In the genomic region with DNA sequence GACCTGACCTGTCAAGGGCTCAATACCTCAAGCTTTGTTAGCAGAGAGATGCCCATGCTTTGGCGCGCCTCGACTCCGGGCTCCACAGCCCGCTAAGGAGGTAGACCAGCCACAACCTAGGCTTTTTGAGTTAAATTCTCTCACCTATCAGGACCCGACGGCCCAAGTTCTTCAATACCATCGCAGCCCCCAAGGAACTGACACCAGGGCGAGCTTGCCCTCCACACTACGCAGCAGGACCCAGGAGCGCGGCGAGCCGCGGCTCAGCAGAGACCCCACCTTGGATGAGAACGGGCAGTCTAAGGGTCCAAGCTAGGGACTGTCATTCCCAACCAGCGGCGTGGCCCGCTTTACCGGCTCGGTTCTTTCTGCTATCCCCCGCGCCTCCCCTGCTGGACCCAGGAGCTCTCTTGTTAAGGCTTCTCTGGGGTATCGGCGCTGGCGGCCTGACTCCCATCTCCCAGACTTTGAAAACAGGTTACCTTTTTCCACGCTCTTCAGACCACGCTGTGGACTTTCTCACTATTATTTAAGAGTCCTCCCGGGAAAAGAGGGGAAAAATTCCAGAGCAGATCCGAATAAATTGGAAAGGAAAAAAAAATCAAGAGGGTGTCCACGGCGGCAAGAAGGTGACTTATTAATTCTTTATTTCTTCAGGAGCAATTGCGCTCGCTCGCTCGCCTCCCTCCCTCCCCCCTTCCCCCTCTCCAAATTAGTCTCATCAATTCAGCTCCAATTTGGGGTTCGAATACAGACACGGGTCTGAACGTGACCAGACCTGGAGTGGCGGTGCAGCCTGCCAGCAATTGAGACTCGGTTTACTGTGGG, we compare ENCODE assay signal across 8 mouse cellular contexts. TPM values are rescaled to one million over a fixed set of nuclear protein-coding genes. Genes with fewer than 3 reads are reported as not detected.
DNase-seq lines count a peak whose midpoint lies in the region; ATAC-seq and TF ChIP-seq lines count a peak whose summit lies in the region.

A gene (minus strand): TSS at position 650 of the 828 bp plus-strand sequence.

- no peaks in the 10 kb centered on the region for H3K9me3 ChIP-seq in heart, embryonic 12.5 days (replicated peaks)
- no peaks in the 10 kb centered on the region for H3K9me3 ChIP-seq in kidney, postnatal 0 days (replicated peaks; ENCODE audit: low read length)
- no peaks in the 10 kb centered on the region for H3K9me3 ChIP-seq in midbrain, embryonic 12.5 days

- H3K4me3 ChIP-seq in left cerebral cortex, adult 2 months, result peak within 1 kb of the TSS; percentile 34
- H3K4me3 ChIP-seq in heart, embryonic 12.5 days, result peak within 1 kb of the TSS; percentile 73
- peak within 1 kb of the TSS; percentile 78 for H3K4me3 ChIP-seq in kidney, postnatal 0 days (replicated peaks; ENCODE audit: low read depth, low read length)
- H3K4me3 ChIP-seq in midbrain, embryonic 12.5 days, result peak within 1 kb of the TSS; percentile 57

- no peaks in the 10 kb centered on the region for H3K36me3 ChIP-seq in heart, embryonic 12.5 days
- no peaks in the 10 kb centered on the region for H3K36me3 ChIP-seq in kidney, postnatal 0 days (ENCODE audit: insufficient read depth, low read length)
- H3K36me3 ChIP-seq in midbrain, embryonic 12.5 days, result no peaks in the 10 kb centered on the region

- intact Hi-C loops in left cerebral cortex, adult 2 months (cut with DNase I), result no loop called here
- intact Hi-C loops in left cerebral cortex, postnatal 36 days (cut with DNase I), result no loop called here

- peak within 1 kb of the TSS; percentile 70; the same call in 1 of the 2 replicates for H3K27ac ChIP-seq in left cerebral cortex, adult 2 months
- H3K27ac ChIP-seq in heart, embryonic 12.5 days (ENCODE audit: poor library complexity, severe bottlenecking), result peak within 1 kb of the TSS; percentile 83
- peak within 1 kb of the TSS; percentile 83 for H3K27ac ChIP-seq in kidney, postnatal 0 days
- H3K27ac ChIP-seq in midbrain, embryonic 12.5 days (replicated peaks), result no peak within 1 kb of the TSS; the same call in 1 of the 2 replicates

- H3K4me1 ChIP-seq in heart, embryonic 12.5 days (replicated peaks), result peaks cover 50% of the 10 kb centered on the region
- peaks cover 28% of the 10 kb centered on the region for H3K4me1 ChIP-seq in kidney, postnatal 0 days (replicated peaks; ENCODE audit: insufficient read depth, low read length)
- H3K4me1 ChIP-seq in midbrain, embryonic 12.5 days, result peaks cover 46% of the 10 kb centered on the region

- peak within 1 kb of the TSS; percentile 90 for H3K9ac ChIP-seq in heart, embryonic 12.5 days
- peak within 1 kb of the TSS; percentile 83 for H3K9ac ChIP-seq in kidney, postnatal 0 days (ENCODE audit: low read depth, low read length)
- H3K9ac ChIP-seq in midbrain, embryonic 12.5 days (replicated peaks), result 0 out of 2 replicates have a peak within 1 kb of the TSS, but pooled peaks have one; percentile 15

- no peak for TF ChIP-seq CTCF in left cerebral cortex, adult 2 months (IDR thresholded peaks at IDR 0.05)
- TF ChIP-seq CTCF in kidney, postnatal 0 days (IDR thresholded peaks at IDR 0.05; ENCODE audit: low read depth), result no peak

- no peak for ATAC-seq in common myeloid progenitor, adult 5-6 weeks (replicated peaks; ENCODE audit: low read depth, poor library complexity, severe bottlenecking)
- no peak for ATAC-seq in heart, embryonic 12.5 days (ENCODE audit: insufficient number of reproducible peaks, low FRiP score)
- ATAC-seq in kidney, postnatal 0 days (replicated peaks; ENCODE audit: low FRiP score, low read depth), result no peak
- no peak for ATAC-seq in midbrain, embryonic 12.5 days (ENCODE audit: low FRiP score, low read depth)

- H3K4me2 ChIP-seq in heart, embryonic 12.5 days, result peak within 1 kb of the TSS; percentile 94
- peak within 1 kb of the TSS; percentile 92 for H3K4me2 ChIP-seq in kidney, postnatal 0 days (ENCODE audit: low read length)
- H3K4me2 ChIP-seq in midbrain, embryonic 12.5 days (replicated peaks), result peak within 1 kb of the TSS; percentile 95

- WGBS in heart, embryonic 12.5 days, result under 1% methylated on average over 41 of the region's 41 CpGs
- under 1% methylated on average over 41 of the region's 41 CpGs for WGBS in kidney, postnatal 0 days
- under 1% methylated on average over 41 of the region's 41 CpGs for WGBS in midbrain, embryonic 12.5 days

- no peak for DNase-seq in left cerebral cortex, adult 2 months (ENCODE audit: extremely low spot score in 1 of 2, low spot score in 2 of 2)
- DNase-seq in left cerebral cortex, postnatal 36 days (ENCODE audit: low spot score in 2 of 2), result no peak
- peak; percentile 46 for DNase-seq in kidney, postnatal 0 days (ENCODE audit: low spot score)
- DNase-seq in thymus, postnatal 4 days, result peak; percentile 59
- no peak for DNase-seq in cerebellum, adult 11-12 months

- peaks cover 41% of the 10 kb centered on the region for H3K27me3 ChIP-seq in heart, embryonic 12.5 days (replicated peaks)
- peaks cover 15% of the 10 kb centered on the region; the same call in 1 of the 2 replicates for H3K27me3 ChIP-seq in kidney, postnatal 0 days (ENCODE audit: insufficient read depth, low read length)
- H3K27me3 ChIP-seq in midbrain, embryonic 12.5 days, result peaks cover 100% of the 10 kb centered on the region

RNA-seq across cellular contexts. Expression of the gene that starts here (rescaled TPM):
- total RNA-seq in left cerebral cortex, adult 2 months (2021), result 1 to 10 TPM; 3.5 to 5.9 TPM
- 1 to 10 TPM; 5.5 to 7.3 TPM for total RNA-seq in left cerebral cortex, postnatal 36 days (2021)
- 88.2 and 91.2 TPM in 2 replicates for total RNA-seq in common myeloid progenitor, adult 5-6 weeks (2017)
- 20.1 and 20.2 TPM in 2 replicates for polyA plus RNA-seq in heart, embryonic 12.5 days (2016; fragmentation: Nextera tagmentation; extraction: Ambion mirVana)
- 21.6 and 23.6 TPM in 2 replicates for polyA plus RNA-seq in kidney, postnatal 0 days (2015; fragmentation: Nextera tagmentation; extraction: Ambion mirVana)
- polyA plus RNA-seq in midbrain, embryonic 12.5 days (2016; fragmentation: Nextera tagmentation; extraction: Ambion mirVana), result 10.9 and 11.0 TPM in 2 replicates

Comparison
In these comparisons a context has a peak if more than half of its experiments do, and no peak if none do; other contexts are left out.
1. RNA of the gene that starts here (total RNA-seq): 88.2 to 91.2 TPM in common myeloid progenitor, adult 5-6 weeks; 5.5 to 7.3 TPM in left cerebral cortex, postnatal 36 days and 3.5 to 5.9 TPM in left cerebral cortex, adult 2 months; every median in the first group is over 10 times any median in the second.
2. DNase-seq: peak in kidney, postnatal 0 days (single experiment) and thymus, postnatal 4 days (single experiment); none in left cerebral cortex, adult 2 months (0 of 2), left cerebral cortex, postnatal 36 days (0 of 2) and cerebellum, adult 11-12 months (single experiment).
3. H3K9ac ChIP-seq: peak in every context shown above with its lines; median percentile 90 in heart, embryonic 12.5 days; 83 in kidney, postnatal 0 days; 15 in midbrain, embryonic 12.5 days.
4. Peak in every context shown above with its lines, with median percentiles within 50 percentile points of each other: H3K4me3 ChIP-seq and H3K4me2 ChIP-seq.